26 mouse cellular contexts compared by ENCODE assay signal in genomic region chr17:14445611-14446010, GRCm38 (mm10).
"Had no signal": no experiment of that assay in that cellular context is flagged by ENCODE, and none has a peak within 500 bp of the region (broad histone marks: within the 10 kb centered on the region; RNA-seq: fewer than 3 reads in every experiment).

No protein-coding gene starts in this region.

- H3K27me3 ChIP-seq: hindbrain, embryonic 13.5 days; hindbrain, embryonic 15.5 days; kidney, embryonic 15.5 days; limb, embryonic 12.5 days; liver, embryonic 13.5 days; liver, embryonic 15.5 days had no signal

- ATAC-seq: hindbrain, postnatal 0 days; intestine, embryonic 16.5 days had no signal

- H3K27ac ChIP-seq: gastrocnemius, adult 2 months; heart, embryonic 10.5 days; hindbrain, embryonic 13.5 days; hindbrain, embryonic 15.5 days; hindbrain, postnatal 0 days; kidney, embryonic 15.5 days; kidney, postnatal 0 days; left cerebral cortex, adult 2 months; limb, embryonic 10.5 days; limb, embryonic 12.5 days; liver, embryonic 13.5 days; liver, embryonic 15.5 days had no signal

- H3K4me3 ChIP-seq: gastrocnemius, adult 2 months; heart, embryonic 10.5 days; heart, embryonic 12.5 days; hindbrain, embryonic 13.5 days; hindbrain, embryonic 15.5 days; kidney, embryonic 15.5 days; left cerebral cortex, adult 2 months; limb, embryonic 10.5 days; limb, embryonic 12.5 days; liver, embryonic 13.5 days; liver, embryonic 15.5 days had no signal

- H3K9ac ChIP-seq: heart, embryonic 12.5 days; hindbrain, embryonic 13.5 days; hindbrain, embryonic 15.5 days; kidney, embryonic 15.5 days; limb, embryonic 12.5 days; liver, embryonic 13.5 days; liver, embryonic 15.5 days had no signal

- H3K4me2 ChIP-seq: heart, embryonic 12.5 days; hindbrain, embryonic 13.5 days; hindbrain, embryonic 15.5 days; kidney, embryonic 15.5 days; limb, embryonic 12.5 days; liver, embryonic 11.5 days; liver, embryonic 13.5 days; liver, embryonic 15.5 days had no signal

- H3K4me1 ChIP-seq: heart, embryonic 12.5 days; hindbrain, embryonic 13.5 days; hindbrain, embryonic 15.5 days; kidney, embryonic 15.5 days; limb, embryonic 10.5 days; limb, embryonic 12.5 days; liver, embryonic 13.5 days; liver, embryonic 15.5 days had no signal

- DNase-seq: gastrocnemius, adult 2 months; gastrocnemius, postnatal 10 days; gastrocnemius, postnatal 25 days; heart, adult 18-20 months; heart, postnatal 10 days; heart, postnatal 4 days; kidney, adult 11 months; kidney, adult 2 months; kidney, adult 9 months; kidney, postnatal 14 days; kidney, postnatal 36 days; liver; liver, embryonic 13.5 days had no signal

- H3K36me3 ChIP-seq: heart, embryonic 10.5 days; heart, embryonic 12.5 days; hindbrain, embryonic 13.5 days; hindbrain, embryonic 15.5 days; kidney, embryonic 15.5 days; limb, embryonic 10.5 days; limb, embryonic 12.5 days; liver, embryonic 13.5 days; liver, embryonic 15.5 days had no signal

- H3K9me3 ChIP-seq: heart, embryonic 10.5 days; heart, embryonic 12.5 days; hindbrain, embryonic 13.5 days; hindbrain, embryonic 15.5 days; kidney, embryonic 15.5 days; limb, embryonic 10.5 days; limb, embryonic 12.5 days; liver, embryonic 13.5 days; liver, embryonic 15.5 days had no signal
